ENCODE assay signal across 16 mouse cellular contexts in the genomic region with DNA sequence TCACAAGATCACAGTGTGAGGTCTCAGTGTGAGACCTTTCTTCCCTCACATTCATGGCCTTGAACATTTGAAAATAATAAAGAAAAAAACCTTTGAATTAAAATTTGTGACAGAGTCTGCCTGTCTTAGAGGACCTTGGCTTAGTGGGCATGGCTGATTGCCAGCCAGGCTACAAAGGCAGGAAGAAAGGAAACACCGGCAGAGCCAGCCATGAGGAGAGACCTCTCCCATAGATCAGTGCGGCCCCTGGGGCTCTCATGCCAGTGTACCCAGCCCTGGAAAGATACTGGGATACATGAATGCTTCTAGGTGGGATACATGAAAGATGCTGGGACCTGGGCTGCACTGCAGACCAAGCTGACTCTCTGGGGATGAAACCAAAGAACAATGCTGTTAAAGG.
DNase-seq lines count a peak whose midpoint lies in the region; ATAC-seq and TF ChIP-seq lines count a peak whose summit lies in the region.
"Had no signal": no experiment of that assay in that cellular context is flagged by ENCODE, and none has a peak within 500 bp of the region (broad histone marks: within the 10 kb centered on the region; RNA-seq: fewer than 3 reads in every experiment).

No protein-coding gene starts in this region.

- DNase-seq in adrenal gland, postnatal 14 days, result peak; percentile 66
- no peak for DNase-seq in adrenal gland, adult 8-10 months
- no peak for DNase-seq in lung, adult 18-20 months
- DNase-seq in brain, embryonic 14.5 days (ENCODE audit: low read depth), result peak; percentile 37
- no peak for DNase-seq in cerebellum, adult 11-12 months
- DNase-seq: cerebellum, adult 11 months; cerebellum, adult 9-10 months; forebrain, postnatal 0 days; gastrocnemius, postnatal 25 days; heart, postnatal 4 days had no signal

- peaks cover 59% of the 10 kb centered on the region for H3K4me1 ChIP-seq in lung, embryonic 15.5 days
- peaks cover 38% of the 10 kb centered on the region for H3K4me1 ChIP-seq in stomach, embryonic 16.5 days (ENCODE audit: control insufficient read depth, insufficient read depth, low read length)

- no peak overlapping the region for H3K4me3 ChIP-seq in lung, embryonic 15.5 days
- H3K4me3 ChIP-seq in stomach, embryonic 16.5 days (replicated peaks; ENCODE audit: low read length), result no peak overlapping the region
- H3K4me3 ChIP-seq: forebrain, embryonic 13.5 days; heart, embryonic 12.5 days; hindbrain, embryonic 12.5 days had no signal

- no peaks in the 10 kb centered on the region for H3K36me3 ChIP-seq in lung, embryonic 15.5 days
- no peaks in the 10 kb centered on the region for H3K36me3 ChIP-seq in stomach, embryonic 16.5 days (ENCODE audit: control insufficient read depth, insufficient read depth, low read length)
- H3K36me3 ChIP-seq: heart, embryonic 12.5 days; hindbrain, embryonic 12.5 days had no signal

- TF ChIP-seq CTCF in brain, embryonic 14.5 days (IDR thresholded peaks at IDR 0.05; ENCODE audit: borderline replicate concordance, extremely low read depth, insufficient read depth, insufficient read length), result no peak

- no peaks in the 10 kb centered on the region for H3K9me3 ChIP-seq in lung, embryonic 15.5 days
- H3K9me3 ChIP-seq in stomach, embryonic 16.5 days (replicated peaks; ENCODE audit: control insufficient read depth, low read length), result no peaks in the 10 kb centered on the region
- H3K9me3 ChIP-seq: forebrain, embryonic 13.5 days; heart, embryonic 12.5 days; hindbrain, embryonic 12.5 days had no signal

- ATAC-seq in lung, embryonic 15.5 days (ENCODE audit: borderline replicate concordance, extremely low read depth, low FRiP score, low TSS enrichment), result no peak
- no peak for ATAC-seq in stomach, embryonic 16.5 days (ENCODE audit: insufficient read depth, low FRiP score)
- ATAC-seq: forebrain, embryonic 13.5 days; forebrain, postnatal 0 days; hindbrain, postnatal 0 days had no signal

- no peaks in the 10 kb centered on the region for H3K27me3 ChIP-seq in lung, embryonic 15.5 days
- H3K27me3 ChIP-seq in stomach, embryonic 16.5 days (ENCODE audit: control insufficient read depth, insufficient read depth, low read length), result no peaks in the 10 kb centered on the region
- H3K27me3 ChIP-seq: heart, embryonic 12.5 days; hindbrain, embryonic 12.5 days had no signal

- no peak overlapping the region for H3K4me2 ChIP-seq in lung, embryonic 15.5 days
- no peak overlapping the region for H3K4me2 ChIP-seq in stomach, embryonic 16.5 days (ENCODE audit: low read depth, low read length)
- H3K4me2 ChIP-seq: forebrain, embryonic 13.5 days; heart, embryonic 12.5 days; hindbrain, embryonic 12.5 days had no signal

- H3K9ac ChIP-seq in lung, embryonic 15.5 days, result no peak overlapping the region
- H3K9ac ChIP-seq in stomach, embryonic 16.5 days (ENCODE audit: low read length), result no peak overlapping the region
- H3K9ac ChIP-seq: forebrain, embryonic 13.5 days; forebrain, postnatal 0 days; heart, embryonic 12.5 days; hindbrain, embryonic 12.5 days had no signal

- WGBS in lung, embryonic 15.5 days, result 65% methylated on average over 2 of the region's 2 CpGs
- 69% methylated on average over 2 of the region's 2 CpGs for WGBS in stomach, embryonic 16.5 days

- H3K27ac ChIP-seq in lung, embryonic 15.5 days, result peak overlapping the region; percentile 80
- H3K27ac ChIP-seq in stomach, embryonic 16.5 days (ENCODE audit: low read length), result peak overlapping the region; percentile 92
- H3K27ac ChIP-seq: forebrain, embryonic 13.5 days; hindbrain, embryonic 12.5 days; hindbrain, postnatal 0 days had no signal

- TF ChIP-seq POLR2A in brain, embryonic 14.5 days (IDR thresholded peaks at IDR 0.05; ENCODE audit: borderline replicate concordance, extremely low read depth, insufficient read depth, insufficient read length, poor library complexity, severe bottlenecking), result no peak

Comparison
In these comparisons a context has a peak if more than half of its experiments do, and no peak if none do; other contexts are left out.
1. DNase-seq: peak in adrenal gland, postnatal 14 days (single experiment) and brain, embryonic 14.5 days (single experiment); none in adrenal gland, adult 8-10 months (single experiment), lung, adult 18-20 months (0 of 2) and cerebellum, adult 11-12 months (single experiment).